Mouse (Mus musculus) MEL (cell line): ENCODE results near the gene Pcsk4. TPM values are rescaled to one million over a fixed set of nuclear protein-coding genes. Genes with fewer than 3 reads are reported as not detected.

Experiments
- DNase-seq: peaks from one replicate; pipeline ENCODE4 v3.0.0; 2011; ENCODE audit warnings: low read depth, low spot score
- H3K27ac ChIP-seq: 2 replicates; pipeline ENCODE4 v1.5.1; 2012; ENCODE audit warnings: low read depth, mild to moderate bottlenecking, control low read depth, low read length, moderate library complexity; ENCODE audit not compliant: control insufficient read depth
- H3K27me3 ChIP-seq, 2 experiments: fragments of 150-350 bp in 1 of 2; sonication (generic) in 1 of 2; 2 replicates each; pipeline ENCODE4 v1.6.1; 2012; ENCODE audit warnings: low read length in 2 of 2, mild to moderate bottlenecking in 2 of 2, improper control_type of control experiment in 1 of 2, moderate library complexity in 1 of 2; ENCODE audit not compliant: insufficient read depth in 2 of 2, control insufficient read depth in 1 of 2
- H3K36me3 ChIP-seq, 2 experiments: 2 replicates each; pipeline ENCODE4 v1.6.1; 2012 to 2014; ENCODE audit warnings: low read length in 2 of 2, improper control_type of control experiment in 1 of 2, inconsistent platforms in 1 of 2, mild to moderate bottlenecking in 1 of 2; ENCODE audit not compliant: insufficient read depth in 2 of 2, control insufficient read depth in 1 of 2
- H3K4me1 ChIP-seq, 2 experiments: fragments of 150-350 bp in 1 of 2; sonication (generic) in 1 of 2; 2 replicates each; pipeline ENCODE4 v1.6.1; 2012; ENCODE audit warnings: low read length in 2 of 2, improper control_type of control experiment in 1 of 2, mild to moderate bottlenecking in 1 of 2; ENCODE audit not compliant: insufficient read depth in 2 of 2, control insufficient read depth in 1 of 2
- H3K4me3 ChIP-seq, 2 experiments: fragments of 150-350 bp in 1 of 2; sonication (generic) in 1 of 2; 2 replicates each; pipeline ENCODE4 v1.5.1; 2012; ENCODE audit warnings: low read depth in 2 of 2, low read length in 2 of 2, mild to moderate bottlenecking in 2 of 2, moderate library complexity in 2 of 2, control low read depth in 1 of 2, improper control_type of control experiment in 1 of 2; ENCODE audit not compliant: control insufficient read depth in 1 of 2, insufficient read depth in 1 of 2
- H3K79me2 ChIP-seq: 2 replicates; pipeline ENCODE4 v1.6.1; 2012; ENCODE audit warnings: mild to moderate bottlenecking, low read length, moderate library complexity; ENCODE audit not compliant: control insufficient read depth, poor library complexity, insufficient read depth
- H3K9ac ChIP-seq: 2 replicates; pipeline ENCODE4 v1.6.1; 2012; ENCODE audit warnings: low read depth, mild to moderate bottlenecking, control low read depth, low read length, moderate library complexity; ENCODE audit not compliant: control insufficient read depth, poor library complexity, severe bottlenecking
- H3K9me3 ChIP-seq: fragments of 150-350 bp; sonication (generic); replicated peaks from 2 replicates; pipeline ENCODE4 v1.6.1; 2012; ENCODE audit warnings: mild to moderate bottlenecking, low read length, improper control_type of control experiment, moderate library complexity; ENCODE audit not compliant: insufficient read depth
- CHD1 ChIP-seq: IDR thresholded peaks from 2 replicates; pipeline ENCODE4 v1.6.1; 2012; ENCODE audit warnings: low read depth, mild to moderate bottlenecking, inconsistent platforms, low read length, improper control_type of control experiment
- CTCF ChIP-seq, 3 experiments: IDR thresholded peaks in 2 of 3; conservative IDR thresholded peaks in 1 of 3; 2 replicates each; pipeline ENCODE4 v1.5.1; 2011 to 2012; ENCODE audit warnings: low read length in 3 of 3, low read depth in 2 of 3, mild to moderate bottlenecking in 2 of 3, improper control_type of control experiment in 1 of 3, inconsistent platforms in 1 of 3, mixed read lengths in 1 of 3, moderate library complexity in 1 of 3; ENCODE audit not compliant: control insufficient read depth in 1 of 3, insufficient read depth in 1 of 3, poor library complexity in 1 of 3, severe bottlenecking in 1 of 3
- ELF1 ChIP-seq: IDR thresholded peaks from 2 replicates; pipeline ENCODE4 v1.6.1; 2014; ENCODE audit warnings: low read depth, mild to moderate bottlenecking, inconsistent platforms, low read length, improper control_type of control experiment, moderate library complexity
- EP300 ChIP-seq, 2 experiments: IDR thresholded peaks; 2 replicates each; pipeline ENCODE4 v1.6.1; 2011; ENCODE audit warnings: improper control_type of control experiment in 2 of 2, low read length in 2 of 2, low read depth in 1 of 2, mild to moderate bottlenecking in 1 of 2
- ETS1 ChIP-seq: IDR thresholded peaks from 2 replicates; pipeline ENCODE4 v1.6.1; 2012; ENCODE audit warnings: low read depth, mild to moderate bottlenecking, inconsistent platforms, low read length, improper control_type of control experiment, moderate library complexity
- GABPA ChIP-seq: IDR thresholded peaks from 2 replicates; pipeline ENCODE4 v1.6.1; 2012; ENCODE audit warnings: low read depth, mild to moderate bottlenecking, inconsistent platforms, low read length, improper control_type of control experiment, moderate library complexity
- GATA1 ChIP-seq: IDR thresholded peaks from 2 replicates; pipeline ENCODE4 v1.6.1; 2011; ENCODE audit warnings: low read depth, low read length, improper control_type of control experiment
- KAT2A ChIP-seq: conservative IDR thresholded peaks from 2 replicates; pipeline ENCODE4 v1.6.1; 2012; ENCODE audit warnings: low read depth, low read length, improper control_type of control experiment, inconsistent platforms
- MAFK ChIP-seq: IDR thresholded peaks from 2 replicates; pipeline ENCODE4 v1.6.1; 2011; ENCODE audit warnings: low read depth, mild to moderate bottlenecking, low read length, improper control_type of control experiment, borderline replicate concordance
- MEF2A ChIP-seq: IDR thresholded peaks from 2 replicates; pipeline ENCODE4 v1.6.1; 2014; ENCODE audit warnings: low read depth, mild to moderate bottlenecking, inconsistent platforms, low read length, improper control_type of control experiment; ENCODE audit not compliant: poor library complexity, insufficient replicate concordance, severe bottlenecking; ENCODE audit errors: extremely low read depth
- NELFE ChIP-seq: IDR thresholded peaks from 2 replicates; pipeline ENCODE4 v1.6.1; 2011; ENCODE audit warnings: low read depth, low read length, improper control_type of control experiment
- NRF1 ChIP-seq: IDR thresholded peaks from 2 replicates; pipeline ENCODE4 v1.6.1; 2014; ENCODE audit warnings: low read depth, mild to moderate bottlenecking, inconsistent platforms, low read length, improper control_type of control experiment, moderate library complexity; ENCODE audit not compliant: poor library complexity, insufficient read depth, severe bottlenecking
- POLR2A ChIP-seq, 2 experiments: IDR thresholded peaks; 2 replicates each; pipeline ENCODE4 v1.6.1; 2011 to 2012; ENCODE audit warnings: low read length in 2 of 2, mild to moderate bottlenecking in 2 of 2, control low read depth in 1 of 2, improper control_type of control experiment in 1 of 2, low read depth in 1 of 2, moderate library complexity in 1 of 2; ENCODE audit not compliant: control insufficient read depth in 1 of 2, insufficient read depth in 1 of 2, poor library complexity in 1 of 2
- POLR2AphosphoS2 ChIP-seq: IDR thresholded peaks from 2 replicates; pipeline ENCODE4 v1.6.1; 2011; ENCODE audit warnings: low read length, improper control_type of control experiment
- POLR2AphosphoS5 ChIP-seq: IDR thresholded peaks from 2 replicates; pipeline ENCODE4 v1.6.1; 2012; ENCODE audit warnings: low read depth, borderline replicate concordance, mild to moderate bottlenecking, inconsistent platforms, low read length, moderate library complexity, mixed read lengths
- USF1 ChIP-seq: IDR thresholded peaks from 2 replicates; pipeline ENCODE4 v1.6.1; 2014; ENCODE audit warnings: low read depth, mild to moderate bottlenecking, inconsistent platforms, low read length, improper control_type of control experiment, moderate library complexity
- USF2 ChIP-seq, 2 experiments: IDR thresholded peaks; 2 replicates each; pipeline ENCODE4 v1.6.1; 2011 to 2012; ENCODE audit warnings: improper control_type of control experiment in 2 of 2, low read length in 2 of 2, borderline replicate concordance in 1 of 2, inconsistent platforms in 1 of 2, low read depth in 1 of 2, mild to moderate bottlenecking in 1 of 2; ENCODE audit not compliant: insufficient read depth in 1 of 2
- ZKSCAN1 ChIP-seq: IDR thresholded peaks from 2 replicates; pipeline ENCODE4 v1.6.1; 2012; ENCODE audit warnings: low read depth, mild to moderate bottlenecking, inconsistent platforms, low read length, improper control_type of control experiment, moderate library complexity
- polyA plus RNA-seq, 2 experiments: library from polyadenylated mRNA; stranded (reverse) in 1 of 2; unstranded in 1 of 2; fragments of >175 nt in 1 of 2; fragments of >200 nt in 1 of 2; gene quantifications; 2 replicates each; pipeline versions ENCODE4 v1.2.1 to v1.2.4; 2012; ENCODE audit warnings: low replicate concordance in 2 of 2, low read depth in 1 of 2; ENCODE audit not compliant: insufficient read length in 2 of 2, insufficient read depth in 1 of 2, missing spikeins in 1 of 2
- total RNA-seq: library from RNA; depleted of rRNA; stranded (reverse); fragments of 300-350 nt; gene quantifications from 2 replicates; pipeline ENCODE4 v1.2.3, GENCODE M21; 2012

The Pcsk4 gene
- total and polyA plus RNA-seq, 3 experiments, result 6.5 to 23.1 TPM; not detected in 1

GRCm38 (mm10) chr10:80312586-80313504 lies 16.5 kb downstream of the Pcsk4 start:
- no peak for DNase-seq
- Histone ChIP-seq H3K4me3 (no peak overlapping the region), H3K9ac (no peak overlapping the region), H3K36me3 (peaks cover 0 to 6% of the 10 kb centered on the region in 2 experiments; a peak in 2 of 4 replicates), H3K27me3 (no peaks in the 10 kb centered on the region), H3K9me3 (no peaks in the 10 kb centered on the region), H3K4me1 (peaks cover 0 to 17% of the 10 kb centered on the region in 2 experiments; a peak in 3 of 4 replicates), H3K79me2 (0 out of 2 replicates have a peak, but pooled peaks cover under 1% of the 10 kb centered on the region), H3K27ac (no peak overlapping the region)
- TF ChIP-seq CHD1, result no peak

- Histone ChIP-seq H3K36me3 (no peaks in the 10 kb centered on the region), H3K9ac (no peak overlapping the region), H3K9me3 (no peaks in the 10 kb centered on the region), H3K4me3 (no peak overlapping the region), H3K4me1 (peaks cover 0 to 5% of the 10 kb centered on the region in 2 experiments; a peak in 3 of 4 replicates), H3K27me3 (no peaks in the 10 kb centered on the region)
- TF ChIP-seq POLR2AphosphoS2, result no peak
- TF ChIP-seq POLR2A (IDR thresholded peaks at IDR 0.05; ENCODE audit: control insufficient read depth in 1 of 2, insufficient read depth in 1 of 2, low read depth in 1 of 2, low read length in 2 of 2, poor library complexity in 1 of 2), result no peak
- no peak for TF ChIP-seq CTCF (IDR thresholded peaks at IDR 0.05 in 2 of 3, conservative IDR thresholded peaks at IDR 0.05 in 1 of 3; ENCODE audit: control insufficient read depth in 1 of 3, insufficient read depth in 1 of 3, low read depth in 2 of 3, low read length in 3 of 3, poor library complexity in 1 of 3, severe bottlenecking in 1 of 3)
- no peak for TF ChIP-seq ELF1
- TF ChIP-seq USF2 (IDR thresholded peaks at IDR 0.05; ENCODE audit: borderline replicate concordance in 1 of 2, insufficient read depth in 1 of 2, low read depth in 1 of 2, low read length in 2 of 2), result no peak
- no peak for TF ChIP-seq KAT2A
- no peak for TF ChIP-seq ZKSCAN1
- no peak for TF ChIP-seq ETS1
- no peak for TF ChIP-seq EP300 (IDR thresholded peaks at IDR 0.05; ENCODE audit: low read depth in 1 of 2, low read length in 2 of 2)
- no peak for TF ChIP-seq USF1
- TF ChIP-seq NELFE, result no peak
- TF ChIP-seq MEF2A, result no peak
- TF ChIP-seq GABPA, result no peak
- TF ChIP-seq POLR2AphosphoS5, result no peak
- no peak for TF ChIP-seq MAFK
- TF ChIP-seq GATA1, result no peak
- TF ChIP-seq NRF1, result no peak
- TF ChIP-seq, all 39 proteins: peak for 0
- H3K79me2 ChIP-seq, result no peaks in the 10 kb centered on the region
- no peak for DNase-seq
- no peak overlapping the region for H3K27ac ChIP-seq
These were observed 17.7 kb downstream of the Pcsk4 start for GRCm38 (mm10) chr10:80311560-80311959.
